Mouse (Mus musculus): Measurements from ENCODE around the gene Tep1. TPM values are rescaled to one million over a fixed set of nuclear protein-coding genes. Genes with fewer than 3 reads are reported as not detected.
"Not testable (repeated sequence)": the region's sequence is repeated elsewhere in the genome, so short reads cannot be mapped to it uniquely, and the experiment has no call there.

Gene Tep1
- polyA plus RNA-seq, 1 experiment from 2014 or later, result 4.6 TPM

GRCm38 (mm10) chr14:50807487-50808072 is 62.8 kb downstream of the Tep1 start, which contains the start of the genes Ccnb1ip1 and Parp2:
Ccnb1ip1 (minus strand) TSS chr14:50807732.
Parp2 (plus strand) TSS chr14:50807841.
- Histone ChIP-seq H3K4me3 (ENCODE audit: low read depth, low read length) (peak within 1 kb of the TSS; percentile 68), H3K27me3 (replicated peaks; ENCODE audit: control insufficient read depth, insufficient read depth, low read length) (no peaks in the 10 kb centered on the region), H3K4me2 (peak within 1 kb of the TSS; percentile 72), H3K9me3 (ENCODE audit: control insufficient read depth, low read length) (no peaks in the 10 kb centered on the region), H3K27ac (ENCODE audit: low read depth, low read length) (peak within 1 kb of the TSS; percentile 82), H3K4me1 (replicated peaks; ENCODE audit: control insufficient read depth, insufficient read depth, low read length) (no peaks in the 10 kb centered on the region; the same call in 1 of the 2 replicates), H3K36me3 (ENCODE audit: control insufficient read depth, insufficient read depth, low read length) (no peaks in the 10 kb centered on the region), H3K9ac (ENCODE audit: low read depth, low read length) (peak within 1 kb of the TSS; percentile 81)
- DNase-seq (ENCODE audit: low spot score) (peak; percentile 97), ATAC-seq (replicated peaks; ENCODE audit: low FRiP score) (peak; percentile 100)
- WGBS, result under 1% methylated on average over 42 of the region's 42 CpGs

- H3K27me3 ChIP-seq (replicated peaks; ENCODE audit: control insufficient read depth, insufficient read depth, low read length); H3K4me1 ChIP-seq (replicated peaks; ENCODE audit: control insufficient read depth, insufficient read depth, low read length); H3K9ac ChIP-seq (ENCODE audit: low read depth, low read length); H3K9me3 ChIP-seq (ENCODE audit: control insufficient read depth, low read length); ATAC-seq (replicated peaks; ENCODE audit: low FRiP score); DNase-seq (ENCODE audit: low spot score); H3K36me3 ChIP-seq (ENCODE audit: control insufficient read depth, insufficient read depth, low read length): not testable (repeated sequence)
- WGBS, result 83% methylated on average over 5 of the region's 5 CpGs
- Histone ChIP-seq H3K4me3 (ENCODE audit: low read depth, low read length) (peak overlapping the region; percentile 20; the same call in 1 of the 2 replicates), H3K4me2 (peak overlapping the region; percentile 72), H3K27ac (ENCODE audit: low read depth, low read length) (peak overlapping the region; percentile 82; the same call in 1 of the 2 replicates)
Measured at GRCm38 (mm10) chr14:50806469-50806868, 63.9 kb downstream of the Tep1 start.

- H3K4me2 ChIP-seq, result no peak overlapping the region
- DNase-seq (ENCODE audit: low spot score), result no peak
- H3K36me3 ChIP-seq (ENCODE audit: control insufficient read depth, insufficient read depth, low read length), result no peaks in the 10 kb centered on the region
- H3K9me3 ChIP-seq (ENCODE audit: control insufficient read depth, low read length), result no peaks in the 10 kb centered on the region
- no peak overlapping the region for H3K27ac ChIP-seq (ENCODE audit: low read depth, low read length)
- ATAC-seq (replicated peaks; ENCODE audit: low FRiP score), result no peak
- no peaks in the 10 kb centered on the region for H3K27me3 ChIP-seq (replicated peaks; ENCODE audit: control insufficient read depth, insufficient read depth, low read length)
- H3K4me3 ChIP-seq (ENCODE audit: low read depth, low read length), result no peak overlapping the region
- WGBS, result 61% methylated on average over 13 of the region's 13 CpGs
- H3K9ac ChIP-seq (ENCODE audit: low read depth, low read length), result no peak overlapping the region
- no peaks in the 10 kb centered on the region; the same call in 1 of the 2 replicates for H3K4me1 ChIP-seq (replicated peaks; ENCODE audit: control insufficient read depth, insufficient read depth, low read length)
Measured at GRCm38 (mm10) chr14:50804683-50805082, 65.7 kb downstream of the Tep1 start.

- no peaks in the 10 kb centered on the region; the same call in 1 of the 2 replicates for H3K4me1 ChIP-seq (replicated peaks; ENCODE audit: control insufficient read depth, insufficient read depth, low read length)
- no peak overlapping the region for H3K9ac ChIP-seq (ENCODE audit: low read depth, low read length)
- DNase-seq (ENCODE audit: low spot score) (no peak), ATAC-seq (replicated peaks; ENCODE audit: low FRiP score) (no peak)
- H3K27ac ChIP-seq (ENCODE audit: low read depth, low read length), result no peak overlapping the region
- H3K36me3 ChIP-seq (ENCODE audit: control insufficient read depth, insufficient read depth, low read length), result no peaks in the 10 kb centered on the region
- WGBS, result 57% methylated on average over 4 of the region's 4 CpGs
- no peaks in the 10 kb centered on the region for H3K9me3 ChIP-seq (ENCODE audit: control insufficient read depth, low read length)
- H3K27me3 ChIP-seq (replicated peaks; ENCODE audit: control insufficient read depth, insufficient read depth, low read length), result no peaks in the 10 kb centered on the region
- no peak overlapping the region for H3K4me2 ChIP-seq
- H3K4me3 ChIP-seq (ENCODE audit: low read depth, low read length), result no peak overlapping the region
Measured at GRCm38 (mm10) chr14:50802843-50803562, 67.4 kb downstream of the Tep1 start.

GRCm38 (mm10) chr14:50802441-50802840 is 67.9 kb downstream of the Tep1 start:
- Histone ChIP-seq H3K36me3 (ENCODE audit: control insufficient read depth, insufficient read depth, low read length) (no peaks in the 10 kb centered on the region), H3K4me1 (replicated peaks; ENCODE audit: control insufficient read depth, insufficient read depth, low read length) (no peaks in the 10 kb centered on the region; the same call in 1 of the 2 replicates), H3K9me3 (ENCODE audit: control insufficient read depth, low read length) (no peaks in the 10 kb centered on the region), H3K4me2 (no peak overlapping the region), H3K9ac (ENCODE audit: low read depth, low read length) (no peak overlapping the region), H3K4me3 (ENCODE audit: low read depth, low read length) (no peak overlapping the region), H3K27me3 (replicated peaks; ENCODE audit: control insufficient read depth, insufficient read depth, low read length) (no peaks in the 10 kb centered on the region), H3K27ac (ENCODE audit: low read depth, low read length) (no peak overlapping the region)
- ATAC-seq (replicated peaks; ENCODE audit: low FRiP score) (no peak), DNase-seq (ENCODE audit: low spot score) (no peak)
- 85% methylated on average over 6 of the region's 6 CpGs for WGBS

- DNase-seq (ENCODE audit: low spot score), result no peak
- Histone ChIP-seq H3K9ac (ENCODE audit: low read depth, low read length) (no peak overlapping the region), H3K4me2 (no peak overlapping the region), H3K9me3 (ENCODE audit: control insufficient read depth, low read length) (no peaks in the 10 kb centered on the region), H3K27me3 (replicated peaks; ENCODE audit: control insufficient read depth, insufficient read depth, low read length) (no peaks in the 10 kb centered on the region), H3K27ac (ENCODE audit: low read depth, low read length) (no peak overlapping the region), H3K4me3 (ENCODE audit: low read depth, low read length) (no peak overlapping the region), H3K36me3 (ENCODE audit: control insufficient read depth, insufficient read depth, low read length) (no peaks in the 10 kb centered on the region), H3K4me1 (replicated peaks; ENCODE audit: control insufficient read depth, insufficient read depth, low read length) (no peaks in the 10 kb centered on the region)
- no peak for ATAC-seq (replicated peaks; ENCODE audit: low FRiP score)
- WGBS, result 7% methylated on average over 3 of the region's 3 CpGs
Measured at GRCm38 (mm10) chr14:50799502-50800259, 70.7 kb downstream of the Tep1 start.

- WGBS, result 68% methylated on average over 2 of the region's 2 CpGs
- H3K9ac ChIP-seq (ENCODE audit: low read depth, low read length), result no peak overlapping the region
- H3K4me2 ChIP-seq, result no peak overlapping the region
- no peak overlapping the region for H3K27ac ChIP-seq (ENCODE audit: low read depth, low read length)
- H3K27me3 ChIP-seq (replicated peaks; ENCODE audit: control insufficient read depth, insufficient read depth, low read length), result no peaks in the 10 kb centered on the region
- no peaks in the 10 kb centered on the region for H3K9me3 ChIP-seq (ENCODE audit: control insufficient read depth, low read length)
- ATAC-seq (replicated peaks; ENCODE audit: low FRiP score), result no peak
- H3K4me1 ChIP-seq (replicated peaks; ENCODE audit: control insufficient read depth, insufficient read depth, low read length), result no peaks in the 10 kb centered on the region
- DNase-seq (ENCODE audit: low spot score), result no peak
- no peak overlapping the region for H3K4me3 ChIP-seq (ENCODE audit: low read depth, low read length)
- H3K36me3 ChIP-seq (ENCODE audit: control insufficient read depth, insufficient read depth, low read length), result no peaks in the 10 kb centered on the region
Measured at GRCm38 (mm10) chr14:50798512-50798911, 71.8 kb downstream of the Tep1 start.

- no peaks in the 10 kb centered on the region for H3K4me1 ChIP-seq (replicated peaks; ENCODE audit: control insufficient read depth, insufficient read depth, low read length)
- H3K36me3 ChIP-seq (ENCODE audit: control insufficient read depth, insufficient read depth, low read length), result no peaks in the 10 kb centered on the region
- no peaks in the 10 kb centered on the region for H3K9me3 ChIP-seq (ENCODE audit: control insufficient read depth, low read length)
- no peak overlapping the region for H3K27ac ChIP-seq (ENCODE audit: low read depth, low read length)
- no peak for ATAC-seq (replicated peaks; ENCODE audit: low FRiP score)
- 77% methylated on average over 1 of the region's 1 CpGs for WGBS
- H3K4me3 ChIP-seq (ENCODE audit: low read depth, low read length), result no peak overlapping the region
- H3K4me2 ChIP-seq, result no peak overlapping the region
- H3K27me3 ChIP-seq (replicated peaks; ENCODE audit: control insufficient read depth, insufficient read depth, low read length), result no peaks in the 10 kb centered on the region
- no peak for DNase-seq (ENCODE audit: low spot score)
- H3K9ac ChIP-seq (ENCODE audit: low read depth, low read length), result no peak overlapping the region
Measured at GRCm38 (mm10) chr14:50796464-50796863, 73.9 kb downstream of the Tep1 start.

Data from liver, embryonic 11.5 days (tissue).